Mouse (Mus musculus): ENCODE data around the gene Mup15.
"Not testable (repeated sequence)": the region's sequence is repeated elsewhere in the genome, so short reads cannot be mapped to it uniquely, and the experiment has no call there.

Mup15 gene

GRCm38 (mm10) chr4:61439643-61440042 is at the start of gene Mup15:
TSS of gene Mup15 (minus strand) at chr4:61439743.
- not testable (repeated sequence) for DNase-seq

Measured in right cerebral cortex, postnatal 25 days (tissue).